Mouse (Mus musculus): ENCODE measurements around the gene Tsc22d2.

GRCm38 (mm10) chr3:58504676-58505075 is 90.2 kb downstream of the Tsc22d2 start:
- no peak for TF ChIP-seq CTCF (IDR thresholded peaks at IDR 0.05)
- TF ChIP-seq EP300 (IDR thresholded peaks at IDR 0.05): no peak
